Mouse (Mus musculus) c-Kit-positive CD71-positive TER-119-negative erythroid progenitor cells, embryonic 14.5 days (primary cell): ENCODE data around the gene Glrx2.

Experiments
- DNase-seq: peaks from one replicate; pipeline ENCODE4 v3.0.0-alpha.2; 2013; ENCODE audit warnings: low read depth

The Glrx2 gene

GRCm38 (mm10) chr1:143745871-143746270 is 29.7 kb downstream of the Glrx2 start:
- no peak for DNase-seq

- no peak for DNase-seq
These were observed 46.0 kb downstream of the Glrx2 start for GRCm38 (mm10) chr1:143762159-143762558.

- no peak for DNase-seq
These were observed 48.3 kb downstream of the Glrx2 start for GRCm38 (mm10) chr1:143764443-143764842.

- DNase-seq = no peak
These were observed 49.7 kb downstream of the Glrx2 start for GRCm38 (mm10) chr1:143765801-143766200.

GRCm38 (mm10) chr1:143766238-143766637 is 50.1 kb downstream of the Glrx2 start:
- no peak for DNase-seq

- no peak for DNase-seq
These were observed 54.4 kb downstream of the Glrx2 start for GRCm38 (mm10) chr1:143770444-143771109.

- no peak for DNase-seq
These were observed 56.9 kb downstream of the Glrx2 start for GRCm38 (mm10) chr1:143773082-143773481.

- DNase-seq = no peak
These were observed 57.8 kb downstream of the Glrx2 start for GRCm38 (mm10) chr1:143773909-143774308.

- peak; percentile 95 for DNase-seq
These were observed 60.6 kb downstream of the Glrx2 start, which contains the start of the genes Trove2 and Uchl5 for GRCm38 (mm10) chr1:143776446-143777411. Trove2 (minus strand) TSS chr1:143777068. Uchl5 (plus strand) TSS chr1:143777272.

GRCm38 (mm10) chr1:143777558-143778218 is 61.5 kb downstream of the Glrx2 start:
- DNase-seq = no peak

- DNase-seq = peak; percentile 59
These were observed 72.6 kb downstream of the Glrx2 start for GRCm38 (mm10) chr1:143788584-143789227.
